Mouse (Mus musculus): Measurements from ENCODE around the gene Gm49405. TPM values are rescaled to one million over a fixed set of nuclear protein-coding genes. Genes with fewer than 3 reads are reported as not detected.
"Not testable (repeated sequence)": the region's sequence is repeated elsewhere in the genome, so short reads cannot be mapped to it uniquely, and the experiment has no call there.

Gm49405 gene
- total RNA-seq, 2 experiments from 2014 or later = 0.45 to 1.2 TPM

DNA sequence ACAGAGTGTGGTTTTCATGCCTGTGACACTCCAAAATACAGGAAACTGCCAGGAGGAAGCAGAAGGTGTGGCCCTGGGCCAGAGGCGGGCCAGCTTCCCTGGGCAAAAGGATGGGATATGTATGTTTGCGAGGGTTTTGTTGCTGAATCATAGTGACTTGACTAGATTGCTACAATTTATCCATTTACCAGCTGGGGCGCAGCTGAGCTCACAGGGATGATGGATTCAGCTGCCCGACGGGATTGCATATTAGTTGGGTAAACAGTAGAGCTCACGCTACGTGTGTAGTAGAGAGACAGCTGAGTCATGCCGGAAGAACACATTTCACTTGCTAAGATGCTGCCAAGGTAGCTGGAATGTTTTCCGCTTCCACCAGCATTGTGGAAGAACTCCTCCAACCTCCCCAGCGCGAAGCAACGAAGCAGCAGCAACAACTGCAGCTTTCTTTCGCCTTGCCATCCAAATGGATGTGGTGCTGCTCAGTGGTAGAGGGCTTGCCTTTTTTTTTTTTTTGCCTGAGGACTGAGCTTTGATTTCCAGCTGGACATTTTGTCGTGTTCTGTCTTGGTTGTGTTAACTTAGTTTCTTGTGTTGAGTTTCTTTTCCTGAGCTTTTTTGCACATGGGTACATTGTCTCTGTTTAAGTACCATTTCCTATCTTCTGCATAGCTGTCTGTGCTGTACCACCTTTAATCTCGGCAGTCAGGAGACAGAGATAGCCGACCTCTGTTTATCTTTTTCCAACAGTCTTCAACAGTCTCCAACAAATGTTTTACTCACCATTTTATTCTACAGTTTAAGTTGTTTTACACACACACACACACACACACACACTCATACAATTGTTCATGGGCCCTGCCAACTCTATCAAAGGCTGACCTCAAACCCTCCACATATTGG is 45.8 kb downstream of the Gm49405 start, which contains the start of gene Gstp2:
Gene Gstp2 (minus strand): TSS at position 58 of the 900 bp plus-strand sequence.
- ATAC-seq (ENCODE audit: poor library complexity, severe bottlenecking) = peak; percentile 48

GRCm38 (mm10) chr19:4046866-4047254 is 46.4 kb downstream of the Gm49405 start:
- no peak for ATAC-seq (ENCODE audit: poor library complexity, severe bottlenecking)

DNA sequence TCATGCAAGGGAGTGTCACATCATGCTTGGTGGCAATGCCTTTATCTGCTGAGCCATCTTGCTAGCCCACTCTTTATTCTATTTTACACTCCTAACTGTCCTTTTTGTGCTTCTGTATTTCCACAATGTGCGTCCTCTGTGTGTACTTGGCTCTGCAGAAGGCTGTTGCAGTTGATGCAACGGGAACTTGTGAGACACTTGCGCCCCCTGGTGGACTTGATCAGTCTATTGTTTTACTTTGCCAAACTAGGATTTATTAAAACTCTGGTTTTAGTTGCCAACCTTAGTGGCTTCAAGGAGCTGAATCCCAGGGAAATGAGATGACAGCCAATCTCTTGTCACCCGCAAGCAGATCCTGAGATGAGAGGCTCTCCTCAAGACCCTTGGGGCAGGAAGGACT is 47.4 kb downstream of the Gm49405 start:
- ATAC-seq (ENCODE audit: poor library complexity, severe bottlenecking) = peak; percentile 75

- not testable (repeated sequence) for ATAC-seq (ENCODE audit: poor library complexity, severe bottlenecking)
Measured at GRCm38 (mm10) chr19:4049069-4049468, 48.6 kb downstream of the Gm49405 start.

DNA sequence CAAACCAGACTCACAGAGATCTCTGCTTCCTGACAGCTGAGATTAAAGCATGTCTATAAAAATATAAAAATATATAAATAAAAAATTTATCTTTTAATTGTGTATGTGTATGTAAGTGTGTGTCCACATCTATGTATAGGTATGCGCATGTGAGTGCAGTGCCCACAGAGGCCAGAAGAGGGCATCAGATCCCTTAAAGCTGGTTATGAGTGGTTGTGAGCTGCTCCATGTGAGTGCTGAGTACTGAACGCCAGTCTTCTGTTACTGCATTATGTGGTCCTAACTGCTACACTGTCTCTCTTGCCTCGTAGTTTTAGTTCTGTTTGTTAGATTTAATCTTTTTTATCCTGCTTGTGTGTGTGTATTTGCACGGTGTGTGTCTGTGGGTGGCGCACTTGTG is 50.6 kb downstream of the Gm49405 start:
- no peak for ATAC-seq (ENCODE audit: poor library complexity, severe bottlenecking)

- peak; percentile 38; the same call in 1 of the 2 replicates for ATAC-seq (ENCODE audit: poor library complexity, severe bottlenecking)
Measured at GRCm38 (mm10) chr19:4051741-4052515, 51.5 kb downstream of the Gm49405 start.

GRCm38 (mm10) chr19:4052516-4053030 is 52.1 kb downstream of the Gm49405 start:
- no peak for ATAC-seq (ENCODE audit: poor library complexity, severe bottlenecking)

- ATAC-seq (ENCODE audit: poor library complexity, severe bottlenecking) = no peak
Measured at GRCm38 (mm10) chr19:4054613-4055012, 54.2 kb downstream of the Gm49405 start.

Other genes starting within 250 kb of the Gm49405 start
Only the 30 nearest of the 32 such genes appear.
- gene Chka, start 148.9 kb upstream of the Gm49405 start, total RNA-seq (2015) = 15.9 and 18.9 TPM in 2 replicates
- gene Chka, start 148.9 kb upstream of the Gm49405 start, total RNA-seq (2017) = 19.2 and 22.0 TPM in 2 replicates
- 197 and 207 TPM in 2 replicates for gene Tcirg1, start 93.5 kb upstream of the Gm49405 start, total RNA-seq (2015)
- gene Tcirg1, start 93.5 kb upstream of the Gm49405 start, total RNA-seq (2017) = 315 and 316 TPM in 2 replicates
- gene Ndufs8, start 87.9 kb upstream of the Gm49405 start, total RNA-seq (2015) = 213 and 215 TPM in 2 replicates
- gene Ndufs8, start 87.9 kb upstream of the Gm49405 start, total RNA-seq (2017) = 60.4 and 83.5 TPM in 2 replicates
- gene Aldh3b1, start 70.8 kb upstream of the Gm49405 start, total RNA-seq (2015) = 47.3 and 48.1 TPM in 2 replicates
- 104 TPM in 2 replicates for gene Aldh3b1, start 70.8 kb upstream of the Gm49405 start, total RNA-seq (2017)
- gene Unc93b1, start 65.4 kb upstream of the Gm49405 start, total RNA-seq (2015) = 242 and 258 TPM in 2 replicates
- gene Unc93b1, start 65.4 kb upstream of the Gm49405 start, total RNA-seq (2017) = 447 and 483 TPM in 2 replicates
- gene Aldh3b3, start 42.0 kb upstream of the Gm49405 start, total RNA-seq (2015) = 1.4 and 2.7 TPM in 2 replicates
- gene Aldh3b3, start 42.0 kb upstream of the Gm49405 start, total RNA-seq (2017) = 2.4 TPM in 2 replicates
- gene Aldh3b2, start 28.3 kb upstream of the Gm49405 start, total RNA-seq (2015) = 0.18 and 2.2 TPM in 2 replicates
- gene Aldh3b2, start 28.3 kb upstream of the Gm49405 start, total RNA-seq (2017) = 0.28 and 0.55 TPM in 2 replicates
- 0.51 and 0.62 TPM in 2 replicates for gene Acy3, start 14.1 kb upstream of the Gm49405 start, total RNA-seq (2015)
- gene Acy3, start 14.1 kb upstream of the Gm49405 start, total RNA-seq (2017) = not detected in 2 replicates
- not detected in 2 replicates for gene Tbx10, start 7.9 kb upstream of the Gm49405 start, total RNA-seq (2015)
- not detected in 2 replicates for gene Tbx10, start 7.9 kb upstream of the Gm49405 start, total RNA-seq (2017)
- gene Nudt8, start within 50 bp of the Gm49405 start, total RNA-seq (2015) = 8.6 and 13.4 TPM in 2 replicates
- 4.9 and 5.7 TPM in 2 replicates for gene Nudt8, start within 50 bp of the Gm49405 start, total RNA-seq (2017)
- 1.2 and 1.5 TPM in 2 replicates for gene Doc2g, start 2.7 kb downstream of the Gm49405 start, total RNA-seq (2015)
- gene Doc2g, start 2.7 kb downstream of the Gm49405 start, total RNA-seq (2017) = 0.18 and 0.37 TPM in 2 replicates
- 82.1 and 103 TPM in 2 replicates for gene Ndufv1, start 12.2 kb downstream of the Gm49405 start, total RNA-seq (2015)
- gene Ndufv1, start 12.2 kb downstream of the Gm49405 start, total RNA-seq (2017) = 151 and 169 TPM in 2 replicates
- gene Gstp1, start 37.4 kb downstream of the Gm49405 start, total RNA-seq (2015) = 257 and 287 TPM in 2 replicates
- 69.5 and 80.2 TPM in 2 replicates for gene Gstp1, start 37.4 kb downstream of the Gm49405 start, total RNA-seq (2017)
- 4.8 TPM in 1 of 2 replicates, not detected in the other for gene Gstp2, start 45.4 kb downstream of the Gm49405 start, total RNA-seq (2015)
- gene Gstp2, start 45.4 kb downstream of the Gm49405 start, total RNA-seq (2017) = 1.8 TPM in 1 of 2 replicates, not detected in the other
- 3.0 and 5.0 TPM in 2 replicates for gene Gstp3, start 58.9 kb downstream of the Gm49405 start, total RNA-seq (2015)
- gene Gstp3, start 58.9 kb downstream of the Gm49405 start, total RNA-seq (2017) = 4.0 and 4.5 TPM in 2 replicates
- not detected in 2 replicates for gene Cabp2, start 81.0 kb downstream of the Gm49405 start, total RNA-seq (2015)
- not detected in 2 replicates for gene Cabp2, start 81.0 kb downstream of the Gm49405 start, total RNA-seq (2017)
- gene Cdk2ap2, start 96.6 kb downstream of the Gm49405 start, total RNA-seq (2015) = 245 and 277 TPM in 2 replicates
- 72.9 and 83.4 TPM in 2 replicates for gene Cdk2ap2, start 96.6 kb downstream of the Gm49405 start, total RNA-seq (2017)
- gene Pitpnm1, start 99.4 kb downstream of the Gm49405 start, total RNA-seq (2015) = 38.3 and 47.7 TPM in 2 replicates
- 30.2 and 38.9 TPM in 2 replicates for gene Pitpnm1, start 99.4 kb downstream of the Gm49405 start, total RNA-seq (2017)
- gene Aip, start 125.2 kb downstream of the Gm49405 start, total RNA-seq (2015) = 111 and 139 TPM in 2 replicates
- gene Aip, start 125.2 kb downstream of the Gm49405 start, total RNA-seq (2017) = 72.5 and 76.7 TPM in 2 replicates
- gene Gpr152, start 139.2 kb downstream of the Gm49405 start, total RNA-seq (2015) = not detected in 2 replicates
- not detected in 2 replicates for gene Gpr152, start 139.2 kb downstream of the Gm49405 start, total RNA-seq (2017)
- 0.14 and 0.22 TPM in 2 replicates for gene Cabp4, start 143.4 kb downstream of the Gm49405 start, total RNA-seq (2015)
- gene Cabp4, start 143.4 kb downstream of the Gm49405 start, total RNA-seq (2017) = not detected in 2 replicates
- 279 and 345 TPM in 2 replicates for gene Coro1b, start 148.0 kb downstream of the Gm49405 start, total RNA-seq (2015)
- 142 and 161 TPM in 2 replicates for gene Coro1b, start 148.0 kb downstream of the Gm49405 start, total RNA-seq (2017)
- 30.5 and 42.1 TPM in 2 replicates for gene Ptprcap, start 153.0 kb downstream of the Gm49405 start, total RNA-seq (2015)
- gene Ptprcap, start 153.0 kb downstream of the Gm49405 start, total RNA-seq (2017) = 43.9 and 44.8 TPM in 2 replicates
- gene Rps6kb2, start 162.7 kb downstream of the Gm49405 start, total RNA-seq (2015) = 21.0 and 26.7 TPM in 2 replicates
- 21.0 and 25.0 TPM in 2 replicates for gene Rps6kb2, start 162.7 kb downstream of the Gm49405 start, total RNA-seq (2017)
- 3.9 and 4.7 TPM in 2 replicates for gene Carns1, start 174.9 kb downstream of the Gm49405 start, total RNA-seq (2015)
- gene Carns1, start 174.9 kb downstream of the Gm49405 start, total RNA-seq (2017) = 1.3 and 2.0 TPM in 2 replicates
- gene Tbc1d10c, start 190.7 kb downstream of the Gm49405 start, total RNA-seq (2015) = 52.8 and 59.9 TPM in 2 replicates
- gene Tbc1d10c, start 190.7 kb downstream of the Gm49405 start, total RNA-seq (2017) = 21.5 and 33.5 TPM in 2 replicates
- 496 and 536 TPM in 2 replicates for gene Ppp1ca, start 191.4 kb downstream of the Gm49405 start, total RNA-seq (2015)
- 639 and 705 TPM in 2 replicates for gene Ppp1ca, start 191.4 kb downstream of the Gm49405 start, total RNA-seq (2017)
- 32.8 and 36.7 TPM in 2 replicates for gene Rad9a, start 201.0 kb downstream of the Gm49405 start, total RNA-seq (2015)
- gene Rad9a, start 201.0 kb downstream of the Gm49405 start, total RNA-seq (2017) = 21.4 and 22.8 TPM in 2 replicates
- gene Clcf1, start 213.6 kb downstream of the Gm49405 start, total RNA-seq (2015) = 1.4 and 2.9 TPM in 2 replicates
- gene Clcf1, start 213.6 kb downstream of the Gm49405 start, total RNA-seq (2017) = 0.40 and 2.2 TPM in 2 replicates
- not detected in 2 replicates for gene AC109138.7, start 213.7 kb downstream of the Gm49405 start, total RNA-seq (2015)
- gene AC109138.7, start 213.7 kb downstream of the Gm49405 start, total RNA-seq (2017) = not detected in 2 replicates